Mouse (Mus musculus): ENCODE measurements around the gene Cyp26b1. TPM values are rescaled to one million over a fixed set of nuclear protein-coding genes. Genes with fewer than 3 reads are reported as not detected.

The Cyp26b1 gene
- polyA plus RNA-seq, 1 experiment from 2014 or later = 2.6 TPM

GRCm38 (mm10) chr6:84549852-84550437, 43.8 kb downstream of the Cyp26b1 start:
- Histone ChIP-seq H3K4me2 (replicated peaks; ENCODE audit: low read depth, low read length) (no peak overlapping the region), H3K27ac (ENCODE audit: low read length) (no peak overlapping the region), H3K36me3 (ENCODE audit: insufficient read depth, low read length) (no peaks in the 10 kb centered on the region), H3K4me3 (ENCODE audit: low read depth, low read length) (no peak overlapping the region), H3K4me1 (ENCODE audit: insufficient read depth, low read depth, low read length) (no peaks in the 10 kb centered on the region), H3K9me3 (ENCODE audit: low read length) (no peaks in the 10 kb centered on the region), H3K9ac (replicated peaks; ENCODE audit: low read depth) (no peak overlapping the region), H3K27me3 (replicated peaks; ENCODE audit: insufficient read depth, low read length) (no peaks in the 10 kb centered on the region)
- ATAC-seq (no peak), DNase-seq (ENCODE audit: low spot score) (no peak)
- 56% methylated on average over 9 of the region's 9 CpGs for WGBS
- TF ChIP-seq EP300 (IDR thresholded peaks at IDR 0.05) (no peak), CTCF (IDR thresholded peaks at IDR 0.05) (no peak)

GRCm38 (mm10) chr6:84545428-84545827, 48.3 kb downstream of the Cyp26b1 start:
- Histone ChIP-seq H3K4me2 (replicated peaks; ENCODE audit: low read depth, low read length) (no peak overlapping the region), H3K4me1 (ENCODE audit: insufficient read depth, low read depth, low read length) (no peaks in the 10 kb centered on the region), H3K4me3 (ENCODE audit: low read depth, low read length) (no peak overlapping the region), H3K27me3 (replicated peaks; ENCODE audit: insufficient read depth, low read length) (no peaks in the 10 kb centered on the region), H3K9ac (replicated peaks; ENCODE audit: low read depth) (no peak overlapping the region), H3K9me3 (ENCODE audit: low read length) (no peaks in the 10 kb centered on the region), H3K36me3 (ENCODE audit: insufficient read depth, low read length) (no peaks in the 10 kb centered on the region), H3K27ac (ENCODE audit: low read length) (no peak overlapping the region)
- WGBS = 66% methylated on average over 2 of the region's 2 CpGs
- ATAC-seq (no peak), DNase-seq (ENCODE audit: low spot score) (no peak)
- TF ChIP-seq EP300 (IDR thresholded peaks at IDR 0.05) = no peak
- TF ChIP-seq CTCF (IDR thresholded peaks at IDR 0.05) = peak; percentile 57

- Histone ChIP-seq H3K9me3 (ENCODE audit: low read length) (no peaks in the 10 kb centered on the region), H3K9ac (replicated peaks; ENCODE audit: low read depth) (no peak overlapping the region), H3K4me3 (ENCODE audit: low read depth, low read length) (no peak overlapping the region), H3K36me3 (ENCODE audit: insufficient read depth, low read length) (no peaks in the 10 kb centered on the region), H3K4me1 (ENCODE audit: insufficient read depth, low read depth, low read length) (no peaks in the 10 kb centered on the region), H3K4me2 (replicated peaks; ENCODE audit: low read depth, low read length) (no peak overlapping the region), H3K27ac (ENCODE audit: low read length) (peak overlapping the region; percentile 43; the same call in 1 of the 2 replicates), H3K27me3 (replicated peaks; ENCODE audit: insufficient read depth, low read length) (no peaks in the 10 kb centered on the region)
- ATAC-seq (peak; percentile 52; the same call in 1 of the 2 replicates), DNase-seq (ENCODE audit: low spot score) (peak; percentile 72)
- 59% methylated on average over 3 of the region's 3 CpGs for WGBS
- TF ChIP-seq EP300 (IDR thresholded peaks at IDR 0.05) = no peak
- TF ChIP-seq CTCF (IDR thresholded peaks at IDR 0.05) = no peak
Observed at GRCm38 (mm10) chr6:84544359-84544758, 49.3 kb downstream of the Cyp26b1 start.

- Histone ChIP-seq H3K27ac (ENCODE audit: low read length) (no peak overlapping the region), H3K9me3 (ENCODE audit: low read length) (no peaks in the 10 kb centered on the region), H3K4me2 (replicated peaks; ENCODE audit: low read depth, low read length) (no peak overlapping the region), H3K4me3 (ENCODE audit: low read depth, low read length) (no peak overlapping the region), H3K36me3 (ENCODE audit: insufficient read depth, low read length) (no peaks in the 10 kb centered on the region), H3K4me1 (ENCODE audit: insufficient read depth, low read depth, low read length) (no peaks in the 10 kb centered on the region), H3K27me3 (replicated peaks; ENCODE audit: insufficient read depth, low read length) (no peaks in the 10 kb centered on the region), H3K9ac (replicated peaks; ENCODE audit: low read depth) (no peak overlapping the region)
- DNase-seq (ENCODE audit: low spot score) = peak; percentile 51
- ATAC-seq = peak; percentile 32; the same call in 1 of the 2 replicates
- 23% methylated on average over 5 of the region's 5 CpGs for WGBS
- TF ChIP-seq EP300 (IDR thresholded peaks at IDR 0.05) (no peak), CTCF (IDR thresholded peaks at IDR 0.05) (no peak)
Observed at GRCm38 (mm10) chr6:84543516-84543915, 50.2 kb downstream of the Cyp26b1 start.

GRCm38 (mm10) chr6:84539924-84540323, 53.8 kb downstream of the Cyp26b1 start:
- no peaks in the 10 kb centered on the region for H3K9me3 ChIP-seq (ENCODE audit: low read length)
- no peaks in the 10 kb centered on the region for H3K27me3 ChIP-seq (replicated peaks; ENCODE audit: insufficient read depth, low read length)
- no peak overlapping the region for H3K9ac ChIP-seq (replicated peaks; ENCODE audit: low read depth)
- no peak overlapping the region for H3K4me2 ChIP-seq (replicated peaks; ENCODE audit: low read depth, low read length)
- H3K27ac ChIP-seq (ENCODE audit: low read length) = no peak overlapping the region
- no peaks in the 10 kb centered on the region for H3K4me1 ChIP-seq (ENCODE audit: insufficient read depth, low read depth, low read length)
- DNase-seq (ENCODE audit: low spot score) = no peak
- WGBS = 36% methylated on average over 4 of the region's 4 CpGs
- ATAC-seq = no peak
- no peak overlapping the region for H3K4me3 ChIP-seq (ENCODE audit: low read depth, low read length)
- H3K36me3 ChIP-seq (ENCODE audit: insufficient read depth, low read length) = no peaks in the 10 kb centered on the region
- TF ChIP-seq EP300 (IDR thresholded peaks at IDR 0.05) (no peak), CTCF (IDR thresholded peaks at IDR 0.05) (no peak)

GRCm38 (mm10) chr6:84538681-84539080, 55.0 kb downstream of the Cyp26b1 start:
- H3K27ac ChIP-seq (ENCODE audit: low read length) = no peak overlapping the region
- no peaks in the 10 kb centered on the region for H3K36me3 ChIP-seq (ENCODE audit: insufficient read depth, low read length)
- no peak overlapping the region for H3K4me2 ChIP-seq (replicated peaks; ENCODE audit: low read depth, low read length)
- DNase-seq (ENCODE audit: low spot score) (no peak), ATAC-seq (no peak)
- 56% methylated on average over 3 of the region's 3 CpGs for WGBS
- no peaks in the 10 kb centered on the region for H3K9me3 ChIP-seq (ENCODE audit: low read length)
- H3K9ac ChIP-seq (replicated peaks; ENCODE audit: low read depth) = no peak overlapping the region
- no peak for TF ChIP-seq EP300 (IDR thresholded peaks at IDR 0.05)
- no peak for TF ChIP-seq CTCF (IDR thresholded peaks at IDR 0.05)
- no peak overlapping the region for H3K4me3 ChIP-seq (ENCODE audit: low read depth, low read length)
- H3K4me1 ChIP-seq (ENCODE audit: insufficient read depth, low read depth, low read length) = no peaks in the 10 kb centered on the region
- H3K27me3 ChIP-seq (replicated peaks; ENCODE audit: insufficient read depth, low read length) = no peaks in the 10 kb centered on the region
